Mouse (Mus musculus): ENCODE results near the gene Olfr1359. TPM values are rescaled to one million over a fixed set of nuclear protein-coding genes. Genes with fewer than 3 reads are reported as not detected.
A peak's percentile ranks its signal among the peaks of the same experiment; 100 is the strongest.

Olfr1359 gene
- polyA plus RNA-seq (2012; rRNA removed) (not detected in 2 replicates), polyA plus RNA-seq (2014; fragmentation: Nextera tagmentation; extraction: Ambion mirVana) (not detected in 2 replicates)

DNA sequence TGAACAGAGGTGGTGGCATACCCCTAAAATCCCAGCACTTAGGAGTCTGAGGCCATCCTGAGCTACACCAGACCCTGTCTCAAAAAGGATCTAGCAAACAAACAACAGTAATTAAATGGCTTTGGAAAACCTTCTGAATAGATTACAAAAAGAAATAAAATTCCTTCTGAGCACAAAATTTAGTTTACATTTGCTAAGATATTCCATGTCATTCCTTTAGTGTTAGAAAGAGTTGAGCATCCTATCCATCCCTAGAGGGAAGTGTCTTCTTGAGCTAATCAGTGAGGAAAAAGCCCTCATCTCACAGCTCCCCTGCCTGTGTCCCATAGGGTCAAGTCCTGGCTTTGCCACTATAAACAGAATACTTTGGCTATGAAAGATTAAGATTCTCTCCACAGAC, at the start of gene Olfr1359:
Olfr1359 (plus strand) TSS at position 301 of the 400 bp plus-strand sequence.
- TF ChIP-seq POLR2A (IDR thresholded peaks at IDR 0.05; ENCODE audit: borderline replicate concordance, extremely low read depth, insufficient read depth, insufficient read length) = no peak
- Histone ChIP-seq H3K4me1 (ENCODE audit: control insufficient read depth, insufficient read depth, low read length) (no peaks in the 10 kb centered on the region), H3K36me3 (ENCODE audit: control insufficient read depth, insufficient read depth, low read length) (no peaks in the 10 kb centered on the region), H3K4me3 (replicated peaks; ENCODE audit: low read length) (no peak within 1 kb of the TSS), H3K4me2 (replicated peaks; ENCODE audit: low read depth, low read length, severe bottlenecking) (no peak within 1 kb of the TSS), H3K27me3 (ENCODE audit: control insufficient read depth, insufficient read depth, low read length) (no peaks in the 10 kb centered on the region), H3K9me3 (ENCODE audit: control insufficient read depth, low read length) (no peaks in the 10 kb centered on the region), H3K9ac (ENCODE audit: low read depth, low read length, severe bottlenecking) (no peak within 1 kb of the TSS), H3K27ac (replicated peaks; ENCODE audit: low read depth, low read length) (no peak within 1 kb of the TSS)
- ATAC-seq (ENCODE audit: low FRiP score, low read depth) (no peak), DNase-seq (ENCODE audit: low spot score) (no peak)

DNA sequence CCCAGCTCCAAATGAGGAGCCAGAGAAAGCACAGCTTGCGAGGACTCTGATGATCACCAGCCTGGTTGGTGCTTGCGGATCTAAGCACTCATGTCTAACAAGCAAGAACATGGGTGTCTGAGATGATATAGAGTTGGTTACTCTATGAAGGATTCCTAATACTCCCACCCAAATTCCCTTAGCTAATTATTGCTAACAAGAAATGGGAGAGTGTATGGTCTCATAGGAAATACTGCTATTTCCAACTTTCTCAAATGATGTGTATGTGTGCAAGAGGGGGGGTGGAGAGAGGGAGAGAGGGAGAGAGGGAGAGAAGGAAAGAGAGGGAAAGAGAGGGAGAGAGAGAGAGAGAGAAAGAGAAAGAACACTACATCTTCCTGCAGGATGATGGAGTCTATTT, 34.6 kb upstream of the Olfr1359 start, which contains the start of gene Olfr1361:
Olfr1361 (minus strand) TSS at position 101 of the 400 bp plus-strand sequence.
- Histone ChIP-seq H3K27me3 (ENCODE audit: control insufficient read depth, insufficient read depth, low read length) (no peaks in the 10 kb centered on the region), H3K4me1 (ENCODE audit: control insufficient read depth, insufficient read depth, low read length) (no peaks in the 10 kb centered on the region), H3K36me3 (ENCODE audit: control insufficient read depth, insufficient read depth, low read length) (no peaks in the 10 kb centered on the region), H3K4me3 (replicated peaks; ENCODE audit: low read length) (no peak within 1 kb of the TSS), H3K9me3 (ENCODE audit: control insufficient read depth, low read length) (no peaks in the 10 kb centered on the region), H3K27ac (replicated peaks; ENCODE audit: low read depth, low read length) (no peak within 1 kb of the TSS), H3K4me2 (replicated peaks; ENCODE audit: low read depth, low read length, severe bottlenecking) (no peak within 1 kb of the TSS), H3K9ac (ENCODE audit: low read depth, low read length, severe bottlenecking) (no peak within 1 kb of the TSS)
- no peak for ATAC-seq (ENCODE audit: low FRiP score, low read depth)
- DNase-seq (ENCODE audit: low spot score) = no peak
- TF ChIP-seq POLR2A (IDR thresholded peaks at IDR 0.05; ENCODE audit: borderline replicate concordance, extremely low read depth, insufficient read depth, insufficient read length) = no peak
- WGBS = 48% methylated on average over 2 of the region's 2 CpGs

DNA sequence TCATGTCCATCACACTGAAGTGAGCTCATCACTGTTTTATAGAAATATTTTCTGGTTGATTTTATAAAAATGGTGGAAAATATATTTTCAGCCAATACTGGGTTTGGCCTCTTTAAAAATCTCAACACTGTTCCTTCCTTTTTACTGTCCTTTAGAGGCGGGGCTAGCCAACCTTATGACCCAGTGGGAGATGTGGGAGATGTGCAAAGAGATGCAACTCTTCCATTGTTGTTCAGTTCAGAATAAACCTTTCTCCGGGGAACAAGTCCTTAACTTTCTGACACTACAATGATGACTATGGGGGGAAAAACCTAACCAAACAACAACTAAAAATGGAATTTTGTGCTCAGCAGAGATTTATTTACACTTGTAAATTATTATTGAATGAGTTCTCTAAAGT, 20.6 kb upstream of the Olfr1359 start, which contains the start of gene Olfr1360:
Olfr1360 (minus strand) TSS at position 101 of the 400 bp plus-strand sequence.
- H3K9ac ChIP-seq (ENCODE audit: low read depth, low read length, severe bottlenecking) = no peak within 1 kb of the TSS

GRCm38 (mm10) chr13:21706669-21707068, 8.8 kb downstream of the Olfr1359 start:
- Histone ChIP-seq H3K27me3 (ENCODE audit: control insufficient read depth, insufficient read depth, low read length) (no peaks in the 10 kb centered on the region), H3K4me2 (replicated peaks; ENCODE audit: low read depth, low read length, severe bottlenecking) (no peak overlapping the region), H3K27ac (replicated peaks; ENCODE audit: low read depth, low read length) (no peak overlapping the region), H3K9ac (ENCODE audit: low read depth, low read length, severe bottlenecking) (no peak overlapping the region), H3K4me3 (replicated peaks; ENCODE audit: low read length) (no peak overlapping the region), H3K9me3 (ENCODE audit: control insufficient read depth, low read length) (no peaks in the 10 kb centered on the region), H3K36me3 (ENCODE audit: control insufficient read depth, insufficient read depth, low read length) (no peaks in the 10 kb centered on the region), H3K4me1 (ENCODE audit: control insufficient read depth, insufficient read depth, low read length) (no peaks in the 10 kb centered on the region)
- ATAC-seq (ENCODE audit: low FRiP score, low read depth) (no peak), DNase-seq (ENCODE audit: low spot score) (no peak)
- WGBS = 69% methylated on average over 4 of the region's 4 CpGs
- no peak for TF ChIP-seq POLR2A (IDR thresholded peaks at IDR 0.05; ENCODE audit: borderline replicate concordance, extremely low read depth, insufficient read depth, insufficient read length)

More for the DNA sequence above, 20.6 kb upstream of the Olfr1359 start, which contains the start of gene Olfr1360:
- Histone ChIP-seq H3K4me3 (replicated peaks; ENCODE audit: low read length) (no peak within 1 kb of the TSS), H3K36me3 (ENCODE audit: control insufficient read depth, insufficient read depth, low read length) (no peaks in the 10 kb centered on the region), H3K4me2 (replicated peaks; ENCODE audit: low read depth, low read length, severe bottlenecking) (no peak within 1 kb of the TSS), H3K27me3 (ENCODE audit: control insufficient read depth, insufficient read depth, low read length) (no peaks in the 10 kb centered on the region), H3K9me3 (ENCODE audit: control insufficient read depth, low read length) (no peaks in the 10 kb centered on the region), H3K27ac (replicated peaks; ENCODE audit: low read depth, low read length) (no peak within 1 kb of the TSS), H3K4me1 (ENCODE audit: control insufficient read depth, insufficient read depth, low read length) (no peaks in the 10 kb centered on the region)
- no peak for TF ChIP-seq POLR2A (IDR thresholded peaks at IDR 0.05; ENCODE audit: borderline replicate concordance, extremely low read depth, insufficient read depth, insufficient read length)
- WGBS = 87% methylated on average over 2 of the region's 2 CpGs
- no peak for ATAC-seq (ENCODE audit: low FRiP score, low read depth)
- DNase-seq (ENCODE audit: low spot score) = no peak

- peaks cover 3% of the 10 kb centered on the region for H3K4me1 ChIP-seq (ENCODE audit: control insufficient read depth, insufficient read depth, low read length)
- H3K9me3 ChIP-seq (ENCODE audit: control insufficient read depth, low read length) = no peaks in the 10 kb centered on the region
- peak overlapping the region; percentile 48 for H3K4me2 ChIP-seq (replicated peaks; ENCODE audit: low read depth, low read length, severe bottlenecking)
- H3K27me3 ChIP-seq (ENCODE audit: control insufficient read depth, insufficient read depth, low read length) = no peaks in the 10 kb centered on the region
- no peak for TF ChIP-seq POLR2A (IDR thresholded peaks at IDR 0.05; ENCODE audit: borderline replicate concordance, extremely low read depth, insufficient read depth, insufficient read length)
- DNase-seq (ENCODE audit: low spot score) (peak; percentile 93), ATAC-seq (ENCODE audit: low FRiP score, low read depth) (peak; percentile 83)
- WGBS = under 1% methylated on average over 32 of the region's 32 CpGs
- H3K27ac ChIP-seq (replicated peaks; ENCODE audit: low read depth, low read length) = peak overlapping the region; percentile 90
- H3K36me3 ChIP-seq (ENCODE audit: control insufficient read depth, insufficient read depth, low read length) = no peaks in the 10 kb centered on the region
- peak overlapping the region; percentile 68 for H3K4me3 ChIP-seq (replicated peaks; ENCODE audit: low read length)
- H3K9ac ChIP-seq (ENCODE audit: low read depth, low read length, severe bottlenecking) = peak overlapping the region; percentile 66
Observed at GRCm38 (mm10) chr13:21710031-21710711, 12.3 kb downstream of the Olfr1359 start.

Measured in limb, embryonic 14.5 days (tissue).